Mouse (Mus musculus) heart, adult 2 months (tissue): ENCODE measurements around the gene Fa2h. TPM values are rescaled to one million over a fixed set of nuclear protein-coding genes. Genes with fewer than 3 reads are reported as not detected.

Source experiments
- DNase-seq, 2 experiments: peaks; one replicate each; pipeline ENCODE4 v3.0.0; 2021
- H3K27ac ChIP-seq: fragments of 200-600 bp; 2 replicates; pipeline ENCODE4 v1.8.1; 2022
- H3K27me3 ChIP-seq: fragments of 200-500 bp; 2 replicates; pipeline ENCODE4 v1.6.1; 2012; ENCODE audit warnings: mild to moderate bottlenecking, low read length, inconsistent platforms, mixed read lengths; ENCODE audit not compliant: control insufficient read depth, insufficient read depth
- H3K36me3 ChIP-seq: fragments of 200-500 bp; 2 replicates; pipeline ENCODE4 v1.6.1; 2012; ENCODE audit warnings: low read length, inconsistent platforms; ENCODE audit not compliant: control insufficient read depth, insufficient read depth
- H3K4me1 ChIP-seq: fragments of 200-500 bp; 2 replicates; pipeline ENCODE4 v1.6.1; 2011; ENCODE audit warnings: low read length; ENCODE audit not compliant: control insufficient read depth, insufficient read depth
- H3K4me3 ChIP-seq: fragments of 200-600 bp; 2 replicates; pipeline ENCODE4 v1.8.1; 2022
- H3K79me2 ChIP-seq: fragments of 200-500 bp; replicated peaks from 2 replicates; pipeline ENCODE4 v1.6.1; 2012; ENCODE audit warnings: mild to moderate bottlenecking, inconsistent platforms, low read length, moderate library complexity, mixed read lengths; ENCODE audit not compliant: control insufficient read depth, insufficient read depth
- H3K9ac ChIP-seq: fragments of 200-500 bp; 2 replicates; pipeline ENCODE4 v1.6.1; 2012; ENCODE audit warnings: low read depth, mild to moderate bottlenecking, control low read depth, inconsistent platforms, low read length, mixed read lengths
- CTCF ChIP-seq: fragments of 200-600 bp; IDR thresholded peaks from 2 replicates; pipeline ENCODE4 v1.8.1; 2022; ENCODE audit warnings: antibody characterized with exemption, mild to moderate bottlenecking, moderate library complexity
- EP300 ChIP-seq: fragments of 200-500 bp; IDR thresholded peaks from 2 replicates; pipeline ENCODE4 v1.6.1; 2011; ENCODE audit warnings: low read depth, low read length, control low read depth; ENCODE audit not compliant: insufficient read depth
- POLR2A ChIP-seq: fragments of 200-500 bp; IDR thresholded peaks from 2 replicates; pipeline ENCODE4 v1.6.1; 2011; ENCODE audit warnings: mild to moderate bottlenecking, low read depth, low read length, control low read depth; ENCODE audit not compliant: insufficient read depth
- WGBS: fragments of 180-500 bp; shearing (Covaris S2); methylation state at CpG from one replicate; pipeline ENCODE4 v1.1.7; 2018; 5-methylcytosine and 5-hydroxymethylcytosine counted together
- intact Hi-C: fragments of 180-260 bp; cut with DNase I; formaldehyde crosslinking; loops from one replicate; pipeline ENCODE4 v1.15.1; 2025
- polyA plus RNA-seq: library from polyadenylated mRNA; depleted of rRNA; stranded (reverse); fragments of >200 nt; gene quantifications from 2 replicates; pipeline ENCODE4 v1.2.3, GENCODE M21; 2012
- total RNA-seq, 2 experiments: library from RNA; stranded (reverse); gene quantifications; 2 replicates each; pipeline ENCODE4 v1.2.3; 2021

Fa2h gene
- total and polyA plus RNA-seq, 3 experiments = 0.18 to 0.29 TPM; not detected in 1

GRCm38 (mm10) chr8:111419171-111419570, 25.5 kb upstream of the Fa2h start:
- Histone ChIP-seq H3K9ac (no peak overlapping the region), H3K4me1 (no peaks in the 10 kb centered on the region), H3K79me2 (no peaks in the 10 kb centered on the region), H3K4me3 (no peak overlapping the region), H3K27ac (no peak overlapping the region), H3K36me3 (no peaks in the 10 kb centered on the region), H3K27me3 (no peaks in the 10 kb centered on the region)
- TF ChIP-seq CTCF = no peak
- no peak for TF ChIP-seq EP300
- no peak for TF ChIP-seq POLR2A
- DNase-seq = no peak
- WGBS = 84% methylated on average over 3 of the region's 3 CpGs
- intact Hi-C loops = loop anchor here (2.0 kb wide), 2 partner anchors 208 to 244 kb away; no protein-coding TSS in a partner anchor

GRCm38 (mm10) chr8:111418601-111419000, 25.0 kb upstream of the Fa2h start:
- peak; percentile 10 to 27 for DNase-seq
- no peak overlapping the region for H3K4me3 ChIP-seq
- no peak overlapping the region for H3K27ac ChIP-seq
- WGBS = 24% methylated on average over 9 of the region's 9 CpGs
- intact Hi-C loops = loop anchor here (1.0 to 2.0 kb wide), 3 partner anchors 21 to 244 kb away; no protein-coding TSS in a partner anchor
- H3K36me3 ChIP-seq = no peaks in the 10 kb centered on the region
- no peak overlapping the region for H3K9ac ChIP-seq
- H3K4me1 ChIP-seq = no peaks in the 10 kb centered on the region
- TF ChIP-seq CTCF (peak; percentile 82), EP300 (no peak)
- H3K79me2 ChIP-seq = no peaks in the 10 kb centered on the region
- H3K27me3 ChIP-seq = no peaks in the 10 kb centered on the region

GRCm38 (mm10) chr8:111417222-111417621, 23.6 kb upstream of the Fa2h start:
- Histone ChIP-seq H3K4me1 (no peaks in the 10 kb centered on the region), H3K36me3 (no peaks in the 10 kb centered on the region), H3K9ac (no peak overlapping the region), H3K4me3 (no peak overlapping the region), H3K27me3 (no peaks in the 10 kb centered on the region), H3K27ac (no peak overlapping the region), H3K79me2 (no peaks in the 10 kb centered on the region)
- TF ChIP-seq EP300 = no peak
- TF ChIP-seq POLR2A = no peak
- no peak for TF ChIP-seq CTCF
- intact Hi-C loops = no loop called here
- no peak for DNase-seq
- 82% methylated on average over 10 of the region's 10 CpGs for WGBS

GRCm38 (mm10) chr8:111403391-111403790, 9.8 kb upstream of the Fa2h start:
- intact Hi-C loops = no loop called here
- peaks cover 1% of the 10 kb centered on the region; the same call in 1 of the 2 replicates for H3K27me3 ChIP-seq
- no peak overlapping the region for H3K27ac ChIP-seq
- 38% methylated on average over 4 of the region's 4 CpGs for WGBS
- no peak for DNase-seq
- no peak overlapping the region for H3K4me3 ChIP-seq
- TF ChIP-seq POLR2A (no peak), CTCF (peak; percentile 53)
- H3K79me2 ChIP-seq = no peaks in the 10 kb centered on the region
- no peaks in the 10 kb centered on the region for H3K36me3 ChIP-seq
- H3K9ac ChIP-seq = no peak overlapping the region
- H3K4me1 ChIP-seq = no peaks in the 10 kb centered on the region

DNA sequence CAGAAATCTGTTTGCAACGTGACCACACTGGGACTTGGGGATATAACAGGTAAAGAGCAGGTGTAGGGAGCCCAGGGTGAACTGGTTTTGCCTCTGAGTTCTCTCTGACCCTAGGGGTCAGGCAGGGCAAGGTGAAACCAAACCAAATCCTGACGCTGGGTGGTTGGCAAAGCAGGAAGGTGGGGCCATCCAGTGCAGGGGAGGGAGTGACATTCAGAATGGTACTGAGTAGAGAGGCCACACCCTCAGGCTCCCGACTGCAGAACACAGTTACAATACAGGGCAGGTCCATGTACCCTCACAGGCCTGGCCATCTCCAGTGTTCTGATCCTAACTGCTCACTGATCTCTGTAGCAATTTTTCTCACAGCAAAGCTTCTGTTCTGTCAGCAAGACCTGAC, 2.4 kb downstream of the Fa2h start:
- no peak for DNase-seq
- H3K4me1 ChIP-seq = no peaks in the 10 kb centered on the region
- H3K27ac ChIP-seq = no peak overlapping the region
- H3K36me3 ChIP-seq = no peaks in the 10 kb centered on the region
- H3K27me3 ChIP-seq = peaks cover 13% of the 10 kb centered on the region
- no peak overlapping the region for H3K4me3 ChIP-seq
- 38% methylated on average over 3 of the region's 3 CpGs for WGBS
- H3K9ac ChIP-seq = no peak overlapping the region
- H3K79me2 ChIP-seq = no peaks in the 10 kb centered on the region
- TF ChIP-seq CTCF (no peak), POLR2A (no peak)
- intact Hi-C loops = no loop called here

- TF ChIP-seq EP300 (no peak), POLR2A (no peak), CTCF (no peak)
- H3K4me3 ChIP-seq = no peak overlapping the region
- H3K27me3 ChIP-seq = peaks cover 13% of the 10 kb centered on the region
- no peaks in the 10 kb centered on the region for H3K4me1 ChIP-seq
- no peaks in the 10 kb centered on the region for H3K79me2 ChIP-seq
- H3K27ac ChIP-seq = no peak overlapping the region
- intact Hi-C loops = no loop called here
- DNase-seq = no peak
- no peak overlapping the region for H3K9ac ChIP-seq
- WGBS = 89% methylated on average over 2 of the region's 2 CpGs
- no peaks in the 10 kb centered on the region for H3K36me3 ChIP-seq
Measured at GRCm38 (mm10) chr8:111390837-111391236, 2.8 kb downstream of the Fa2h start.

DNA sequence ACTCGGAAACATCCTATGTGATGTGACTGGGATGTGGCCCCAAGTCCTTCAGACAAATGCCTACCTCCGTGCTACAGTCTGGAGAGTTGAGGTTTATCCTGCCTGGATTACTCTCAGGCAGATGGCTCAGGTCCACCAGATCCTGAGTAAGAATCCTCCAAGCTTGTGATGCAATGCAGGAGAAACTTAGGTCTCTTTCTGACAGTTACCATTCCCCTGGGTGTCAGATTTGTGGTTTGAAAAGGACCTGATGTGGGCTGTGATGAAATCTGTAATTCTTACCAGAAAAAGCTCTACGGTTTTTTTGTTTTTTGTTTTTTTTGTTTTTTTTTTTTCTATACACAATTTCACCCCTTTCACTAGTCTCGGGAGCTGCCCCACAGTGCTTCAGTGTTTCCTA, 4.0 kb downstream of the Fa2h start:
- Histone ChIP-seq H3K4me1 (no peaks in the 10 kb centered on the region), H3K9ac (no peak overlapping the region), H3K36me3 (no peaks in the 10 kb centered on the region), H3K79me2 (no peaks in the 10 kb centered on the region), H3K27ac (no peak overlapping the region), H3K4me3 (no peak overlapping the region), H3K27me3 (peaks cover 13% of the 10 kb centered on the region)
- intact Hi-C loops = no loop called here
- TF ChIP-seq EP300 (no peak), POLR2A (no peak), CTCF (no peak)
- DNase-seq = no peak
- WGBS = 61% methylated on average over 4 of the region's 4 CpGs
